Mouse (Mus musculus) thymus, adult 2 months (tissue): Measurements from ENCODE around the gene Dok4. TPM values are rescaled to one million over a fixed set of nuclear protein-coding genes. Genes with fewer than 3 reads are reported as not detected.

ENCODE experiments used
- DNase-seq: peaks from one replicate; pipeline ENCODE4 v3.0.0; 2021
- H3K27ac ChIP-seq: fragments of 200-500 bp; 2 replicates; pipeline ENCODE4 v1.5.1; 2012; ENCODE audit warnings: low read length, control low read depth; ENCODE audit not compliant: control insufficient read depth, insufficient read depth
- H3K27me3 ChIP-seq: fragments of 200-500 bp; 2 replicates; pipeline ENCODE4 v1.6.1; 2012; ENCODE audit warnings: mild to moderate bottlenecking, low read length, moderate library complexity, mixed read lengths; ENCODE audit not compliant: control insufficient read depth, insufficient read depth
- H3K36me3 ChIP-seq: fragments of 200-500 bp; 2 replicates; pipeline ENCODE4 v1.6.1; 2012; ENCODE audit warnings: mild to moderate bottlenecking, low read length, moderate library complexity; ENCODE audit not compliant: control insufficient read depth, insufficient read depth
- H3K4me1 ChIP-seq: fragments of 200-500 bp; replicated peaks from 2 replicates; pipeline ENCODE4 v1.6.1; 2012; ENCODE audit warnings: low read length; ENCODE audit not compliant: control insufficient read depth, insufficient read depth
- H3K4me3 ChIP-seq: fragments of 200-500 bp; 2 replicates; pipeline ENCODE4 v1.5.1; 2012; ENCODE audit warnings: mild to moderate bottlenecking, low read length, control low read depth, moderate library complexity; ENCODE audit not compliant: control insufficient read depth, insufficient read depth
- CTCF ChIP-seq: fragments of 200-500 bp; IDR thresholded peaks from 2 replicates; pipeline ENCODE4 v1.5.1; 2012; ENCODE audit warnings: mild to moderate bottlenecking, control low read depth, low read length, moderate library complexity, borderline replicate concordance; ENCODE audit not compliant: control insufficient read depth, poor library complexity, insufficient read depth; ENCODE audit errors: extremely low read depth
- POLR2A ChIP-seq: fragments of 200-500 bp; IDR thresholded peaks from 2 replicates; pipeline ENCODE4 v1.6.1; 2012; ENCODE audit warnings: mild to moderate bottlenecking, low read length, control low read depth, moderate library complexity; ENCODE audit not compliant: control insufficient read depth, poor library complexity, insufficient read depth; ENCODE audit errors: extremely low read depth
- WGBS: fragments of 180-500 bp; shearing (Covaris S2); methylation state at CpG from one replicate; pipeline ENCODE4 v1.1.7; 2018; 5-methylcytosine and 5-hydroxymethylcytosine counted together
- polyA plus RNA-seq: library from polyadenylated mRNA; depleted of rRNA; stranded (reverse); fragments of >200 nt; gene quantifications from 2 replicates; pipeline ENCODE4 v1.2.3, GENCODE M21; 2012; rRNA removed

The Dok4 gene
- 3.1 and 4.9 TPM in 2 replicates for polyA plus RNA-seq

GRCm38 (mm10) chr8:94876197-94876730 lies at the start of gene Dok4:
Dok4 (minus strand) TSS chr8:94876330.
- Histone ChIP-seq H3K4me1 (peaks cover 17% of the 10 kb centered on the region), H3K27me3 (no peaks in the 10 kb centered on the region), H3K36me3 (no peaks in the 10 kb centered on the region), H3K27ac (no peak within 1 kb of the TSS), H3K4me3 (peak within 1 kb of the TSS; percentile 41)
- TF ChIP-seq POLR2A (no peak), CTCF (no peak)
- 0% methylated on average over 35 of the region's 37 CpGs for WGBS
- DNase-seq, result peak; percentile 85

GRCm38 (mm10) chr8:94923405-94923804 lies 47.3 kb upstream of the Dok4 start, which contains the start of gene Adgrg5:
Adgrg5 (plus strand) TSS chr8:94923694.
- WGBS, result 7% methylated on average over 8 of the region's 8 CpGs
- peaks cover 29% of the 10 kb centered on the region for H3K4me1 ChIP-seq
- H3K27me3 ChIP-seq, result no peaks in the 10 kb centered on the region
- peak within 1 kb of the TSS; percentile 33; the same call in 1 of the 2 replicates for H3K27ac ChIP-seq
- TF ChIP-seq POLR2A (no peak), CTCF (no peak)
- DNase-seq, result no peak
- H3K4me3 ChIP-seq, result peak within 1 kb of the TSS; percentile 25
- no peaks in the 10 kb centered on the region for H3K36me3 ChIP-seq

GRCm38 (mm10) chr8:94922602-94923001 lies 46.5 kb upstream of the Dok4 start:
- Histone ChIP-seq H3K36me3 (no peaks in the 10 kb centered on the region), H3K27ac (no peak overlapping the region), H3K27me3 (no peaks in the 10 kb centered on the region; the same call in 1 of the 2 replicates), H3K4me3 (no peak overlapping the region), H3K4me1 (peaks cover 37% of the 10 kb centered on the region)
- DNase-seq, result no peak
- no peak for TF ChIP-seq POLR2A
- no peak for TF ChIP-seq CTCF
- 20% methylated on average over 8 of the region's 8 CpGs for WGBS

- TF ChIP-seq CTCF (no peak), POLR2A (no peak)
- H3K27ac ChIP-seq, result no peak overlapping the region
- peaks cover 37% of the 10 kb centered on the region for H3K4me1 ChIP-seq
- H3K4me3 ChIP-seq, result no peak overlapping the region
- DNase-seq, result no peak
- WGBS, result 60% methylated on average over 6 of the region's 6 CpGs
- H3K27me3 ChIP-seq, result no peaks in the 10 kb centered on the region; the same call in 1 of the 2 replicates
- no peaks in the 10 kb centered on the region for H3K36me3 ChIP-seq
These were observed 46.0 kb upstream of the Dok4 start for GRCm38 (mm10) chr8:94922176-94922575.

- no peaks in the 10 kb centered on the region; the same call in 1 of the 2 replicates for H3K27me3 ChIP-seq
- peaks cover 37% of the 10 kb centered on the region for H3K4me1 ChIP-seq
- no peaks in the 10 kb centered on the region for H3K36me3 ChIP-seq
- H3K4me3 ChIP-seq, result no peak overlapping the region
- H3K27ac ChIP-seq, result no peak overlapping the region
- no peak for TF ChIP-seq CTCF
- no peak for TF ChIP-seq POLR2A
- peak; percentile 37 for DNase-seq
These were observed 43.1 kb upstream of the Dok4 start for GRCm38 (mm10) chr8:94919256-94919655.

- H3K4me1 ChIP-seq, result peaks cover 27% of the 10 kb centered on the region
- H3K27me3 ChIP-seq, result no peaks in the 10 kb centered on the region; the same call in 1 of the 2 replicates
- whole genome bisulfite sequencing, result 6% methylated on average over 49 of the region's 51 CpGs
- H3K4me3 ChIP-seq, result peak within 1 kb of the TSS; percentile 42
- no peak within 1 kb of the TSS; the same call in 1 of the 2 replicates for H3K27ac ChIP-seq
- H3K36me3 ChIP-seq, result no peaks in the 10 kb centered on the region
- no peak for TF ChIP-seq POLR2A
- no peak for TF ChIP-seq CTCF
- DNase-seq, result peak; percentile 23
These were observed 41.8 kb upstream of the Dok4 start, which contains the start of gene Ccdc102a for GRCm38 (mm10) chr8:94917851-94918495. Ccdc102a (minus strand) TSS chr8:94918098.
